Mouse (Mus musculus): ENCODE results near the gene Pgbd5. TPM values are rescaled to one million over a fixed set of nuclear protein-coding genes. Genes with fewer than 3 reads are reported as not detected.

The Pgbd5 gene
- total RNA-seq, 4 experiments from 2014 or later = 179 to 198 (median 184) TPM

GRCm38 (mm10) chr8:124346852-124347523 is 92.5 kb downstream of the Pgbd5 start:
- peak in 1 of 2 experiments; percentile 36 for DNase-seq (ENCODE audit: low spot score in 2 of 2)

DNA sequence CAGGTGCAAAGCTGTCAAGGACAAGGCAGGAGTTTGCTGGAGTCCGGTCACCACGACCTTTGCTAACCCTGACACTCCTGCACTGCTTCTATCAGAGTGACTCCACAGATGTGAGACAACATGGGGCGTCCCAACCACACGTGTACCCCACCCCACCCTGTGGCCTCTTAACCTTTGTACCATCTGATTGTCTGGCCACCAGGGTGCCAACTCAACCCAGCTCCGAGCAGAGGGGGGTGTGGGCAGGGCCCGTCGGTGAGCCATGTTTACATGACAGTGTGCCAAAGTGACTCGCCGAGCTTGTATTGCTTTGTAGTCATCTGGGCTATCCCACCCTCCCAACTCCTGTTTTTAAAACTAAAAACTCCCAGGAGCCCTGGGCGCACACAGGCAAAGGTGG is 94.4 kb downstream of the Pgbd5 start:
- no peak for DNase-seq (ENCODE audit: low spot score in 2 of 2)

DNA sequence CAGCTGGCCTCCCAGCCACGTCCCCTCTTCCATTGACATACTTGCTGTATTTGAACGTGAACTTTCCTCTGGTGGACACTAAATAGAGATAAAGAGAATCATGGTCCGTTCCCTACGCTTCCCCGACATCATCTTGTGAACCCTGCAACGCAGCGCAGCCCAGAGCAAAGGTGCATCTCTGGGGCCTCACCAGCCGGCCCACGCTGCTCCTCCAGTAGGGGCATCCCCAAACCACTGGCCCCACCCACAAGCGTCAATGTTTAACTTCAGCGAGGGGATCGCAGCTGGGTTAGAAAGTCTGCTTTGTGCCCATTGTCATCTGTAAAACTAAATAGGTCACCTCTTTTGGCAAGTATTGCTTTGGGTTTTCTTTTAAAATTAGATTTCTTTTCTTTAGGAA is 95.5 kb downstream of the Pgbd5 start:
- no peak for DNase-seq (ENCODE audit: low spot score in 2 of 2)

DNA sequence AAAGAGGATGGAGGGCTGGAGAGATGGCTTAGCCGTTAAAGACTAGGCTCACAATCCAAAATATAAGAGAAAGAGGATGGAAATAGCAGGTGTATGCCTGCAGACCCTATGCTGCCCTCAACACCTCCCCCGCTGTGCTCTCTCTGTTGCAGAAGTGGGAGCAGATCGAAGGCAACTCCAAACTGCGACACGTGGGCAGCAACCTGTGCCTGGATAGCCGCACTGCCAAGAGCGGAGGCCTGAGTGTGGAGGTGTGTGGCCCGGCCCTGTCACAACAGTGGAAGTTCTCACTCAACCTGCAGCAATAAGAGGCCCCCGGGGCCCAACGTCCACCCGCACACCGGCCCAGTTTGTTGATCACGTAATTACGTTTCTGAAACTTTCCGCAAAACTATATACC is 96.3 kb downstream of the Pgbd5 start:
- peak in 1 of 2 experiments; percentile 43 for DNase-seq (ENCODE audit: low spot score in 2 of 2)

GRCm38 (mm10) chr8:124340360-124341068 is 98.9 kb downstream of the Pgbd5 start:
- DNase-seq (ENCODE audit: low spot score in 2 of 2) = no peak

DNA sequence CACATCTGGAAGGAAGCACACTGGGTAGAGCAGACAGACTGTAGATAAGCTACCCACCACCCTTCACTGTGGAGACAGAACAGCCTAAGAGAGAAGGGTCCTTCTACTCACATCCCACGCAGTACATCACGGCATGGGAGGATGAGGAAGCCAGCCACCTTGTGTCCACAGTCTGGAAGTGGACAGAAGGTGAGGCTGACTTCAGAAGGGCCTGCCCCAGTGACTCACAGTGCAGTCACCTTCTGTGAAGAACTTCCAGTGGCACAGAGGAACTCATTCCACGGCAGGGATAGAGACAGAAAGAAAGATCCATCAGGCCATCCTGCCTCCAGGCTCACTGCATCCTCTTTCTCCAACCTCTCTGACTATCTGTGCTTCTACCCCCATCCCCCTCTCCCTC is 99.7 kb downstream of the Pgbd5 start:
- no peak for DNase-seq (ENCODE audit: low spot score in 2 of 2)

GRCm38 (mm10) chr8:124336302-124336701 is 103.2 kb downstream of the Pgbd5 start:
- no peak for DNase-seq (ENCODE audit: low spot score in 2 of 2)

DNA sequence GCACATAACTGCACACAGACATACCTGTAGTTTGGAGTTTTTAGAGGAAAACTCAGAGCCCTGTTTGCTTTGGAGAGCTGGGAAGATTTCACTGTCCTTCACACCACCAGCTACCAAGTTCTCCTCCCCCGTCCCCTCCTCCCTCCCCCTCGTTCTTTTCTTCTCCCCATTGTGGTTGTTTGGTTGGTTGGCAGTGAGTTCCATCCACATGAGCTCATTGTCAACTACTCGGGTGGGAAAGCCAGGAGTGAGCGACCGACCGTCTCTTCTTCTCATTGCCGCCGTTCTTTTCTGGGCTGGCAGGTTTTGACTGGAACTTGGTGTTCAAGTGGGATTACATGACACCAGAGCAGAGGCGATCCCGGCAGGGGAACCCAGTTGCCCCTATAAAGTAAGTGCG is 107.8 kb downstream of the Pgbd5 start:
- DNase-seq (ENCODE audit: low spot score in 2 of 2) = no peak

DNA sequence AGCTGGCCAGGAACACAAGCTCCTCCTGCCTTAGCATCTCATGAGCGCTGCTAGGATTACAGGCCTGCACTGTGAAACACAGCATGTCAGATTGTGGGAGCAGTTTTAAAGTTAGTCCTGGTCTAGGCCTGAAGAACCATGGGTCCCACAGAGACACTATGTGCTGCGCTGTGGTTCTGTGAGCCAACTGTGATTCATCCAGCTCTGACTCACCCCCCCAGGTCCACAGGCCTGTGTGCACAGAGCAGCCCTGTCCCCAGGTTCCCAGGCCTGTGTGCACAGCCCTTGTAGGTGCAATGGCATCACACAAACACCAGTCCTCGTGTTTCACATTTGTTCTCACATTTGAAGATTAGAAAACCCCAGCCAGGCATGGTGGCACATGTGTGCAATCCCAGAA is 108.4 kb downstream of the Pgbd5 start:
- no peak for DNase-seq (ENCODE audit: low spot score in 2 of 2)

DNA sequence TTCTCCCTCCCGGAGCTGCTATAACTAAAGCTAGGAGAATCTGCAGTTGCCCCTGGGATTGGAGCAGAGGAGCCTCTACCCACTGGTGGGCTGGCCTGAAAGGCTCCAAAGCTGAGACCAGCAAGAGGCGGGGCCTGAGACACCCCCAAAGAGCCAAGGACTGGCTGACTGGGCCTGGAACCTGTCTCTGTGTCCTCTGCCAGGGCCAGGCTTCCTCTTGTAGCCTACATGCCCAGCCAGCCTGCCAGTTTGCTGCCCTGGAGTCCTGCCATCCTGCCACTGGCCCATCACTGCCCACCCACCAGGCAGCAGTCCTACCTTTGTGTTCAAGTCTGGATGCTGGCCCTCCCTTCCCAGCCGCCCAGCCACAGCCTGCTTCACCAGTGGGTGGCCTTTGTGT is 109.0 kb downstream of the Pgbd5 start:
- peak in 1 of 2 experiments; percentile 47 for DNase-seq (ENCODE audit: low spot score in 2 of 2)

DNA sequence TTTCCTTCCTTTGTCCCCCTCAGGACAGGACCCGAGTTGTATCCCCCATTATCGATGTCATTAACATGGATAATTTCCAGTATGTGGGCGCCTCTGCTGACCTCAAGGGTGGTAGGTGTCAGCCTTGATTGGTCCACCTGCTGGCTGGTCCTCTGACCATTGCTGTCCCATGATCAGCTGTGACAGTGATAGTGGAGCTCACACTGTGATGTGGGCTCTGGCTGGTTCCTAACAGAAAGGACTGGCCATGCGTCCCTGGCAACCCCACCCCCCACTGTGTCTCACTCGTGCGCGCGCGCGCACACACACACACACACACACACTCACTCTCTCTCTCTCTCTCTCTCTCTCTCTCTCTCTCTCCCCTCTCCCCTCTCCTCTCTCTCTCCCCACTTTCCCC is 109.8 kb downstream of the Pgbd5 start:
- DNase-seq (ENCODE audit: low spot score in 2 of 2) = no peak

DNA sequence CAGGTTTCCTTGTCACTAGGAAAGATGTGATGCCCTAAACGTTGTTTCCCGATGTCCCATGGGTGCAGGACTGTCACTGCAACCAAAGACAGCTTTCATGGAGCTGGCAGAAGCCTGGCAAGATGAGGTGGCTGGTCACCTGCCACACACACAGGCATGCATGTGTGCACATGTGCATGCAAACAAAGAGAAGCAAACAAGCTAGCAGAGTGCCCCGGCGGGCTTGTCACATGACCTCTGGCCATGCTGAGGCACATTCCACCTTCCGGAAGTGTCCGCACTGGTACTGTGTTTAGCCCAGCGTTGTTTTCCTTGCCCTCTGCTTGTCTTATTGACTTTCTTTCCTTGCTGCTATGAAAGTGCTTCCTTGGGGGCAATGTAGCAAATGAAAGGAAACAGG is 111.2 kb downstream of the Pgbd5 start:
- DNase-seq (ENCODE audit: low spot score in 2 of 2) = no peak

DNA sequence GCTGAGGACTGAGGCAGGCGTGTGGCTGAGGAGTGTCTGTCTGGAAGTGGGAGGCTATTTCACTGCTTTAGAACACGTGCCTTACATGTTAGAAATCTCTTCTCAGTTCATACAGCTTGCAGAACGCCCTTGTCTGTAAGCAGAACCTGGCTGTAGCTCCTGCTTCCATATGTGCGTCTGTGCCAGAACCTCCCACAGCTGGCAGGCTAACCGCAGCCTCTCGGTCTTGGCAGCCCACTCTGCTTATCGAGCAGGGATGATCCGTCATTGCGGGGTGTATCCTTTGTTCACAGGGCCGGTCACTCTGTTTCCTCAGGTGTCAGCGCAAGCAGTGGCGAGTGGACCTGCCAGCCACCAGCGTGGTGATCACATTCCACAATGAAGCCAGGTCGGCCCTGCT is 116.1 kb downstream of the Pgbd5 start:
- DNase-seq (ENCODE audit: low spot score in 2 of 2) = peak in 1 of 2 experiments; percentile 71

DNA sequence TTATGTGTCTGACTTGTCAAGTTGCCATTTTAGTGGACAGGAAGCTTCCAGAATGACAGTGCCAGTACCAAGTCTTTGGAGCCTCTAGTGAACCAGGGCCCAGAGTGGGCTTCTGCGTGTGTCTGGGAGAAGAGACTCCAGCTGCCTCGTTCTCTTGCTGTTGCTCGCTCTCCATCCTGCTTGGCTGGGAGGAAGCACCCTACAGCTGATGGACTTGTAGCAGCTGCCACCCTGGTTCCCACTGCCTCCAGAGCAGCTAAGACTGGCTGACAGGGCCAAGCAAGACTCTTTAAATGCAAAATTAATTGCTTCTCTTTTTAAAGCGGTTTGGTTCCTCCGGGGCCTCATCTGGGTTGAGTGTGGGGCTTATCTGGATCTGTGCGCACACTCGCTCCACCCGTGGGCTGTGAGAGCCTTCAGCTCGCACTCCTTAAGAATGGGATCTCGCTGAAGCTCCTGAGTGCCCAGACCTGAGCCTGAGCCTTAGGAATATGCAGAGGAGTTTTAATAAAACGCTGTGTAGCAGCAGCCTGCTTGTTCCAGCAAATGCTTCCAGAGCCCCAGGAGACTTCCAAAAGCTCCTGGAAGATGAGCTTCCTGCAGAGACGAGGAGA is 118.1 kb downstream of the Pgbd5 start:
- DNase-seq (ENCODE audit: low spot score in 2 of 2) = no peak

DNA sequence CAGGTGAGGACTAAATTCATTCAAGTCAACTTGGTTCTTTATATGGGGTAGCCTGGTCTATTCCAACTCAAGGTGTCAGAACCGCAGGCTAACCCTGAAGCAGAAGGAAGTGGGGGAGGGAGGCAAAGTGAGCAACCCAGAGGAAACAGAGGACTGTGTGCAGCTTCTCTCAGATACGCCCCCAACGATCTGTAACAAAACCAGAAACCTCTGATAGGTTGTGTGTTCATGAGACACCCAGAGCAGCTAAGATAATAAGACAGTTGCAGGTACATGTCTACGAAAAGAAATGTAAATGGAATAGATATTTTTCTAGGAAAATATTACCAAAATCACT is 120.2 kb downstream of the Pgbd5 start:
- no peak for DNase-seq (ENCODE audit: low spot score in 2 of 2)

Other genes starting within 250 kb of the Pgbd5 start
- 10 to 100 TPM; 34.5 to 49.5 (median 39.8) TPM for gene Galnt2, start 208.3 kb downstream of the Pgbd5 start, total RNA-seq (2022)
- 10 to 100 TPM; 43.2 to 49.2 (median 45.7) TPM for gene Cog2, start 81.1 kb upstream of the Pgbd5 start, total RNA-seq (2022)
- gene Agt, start 130.0 kb upstream of the Pgbd5 start, total RNA-seq (2022) = 10 to 100 TPM; 17.3 to 31.4 (median 24.9) TPM
- under 1 TPM in 1 of 4 experiments, not detected in 3; 0.35 TPM for gene Capn9, start 136.5 kb upstream of the Pgbd5 start, total RNA-seq (2022)
- 10 to 100 TPM; 68.8 to 73.0 (median 71.5) TPM for gene 2310022B05Rik, start 223.7 kb upstream of the Pgbd5 start, total RNA-seq (2022)